Mouse (Mus musculus) ES-E14 (cell line): ENCODE measurements around the gene Arhgap21. TPM values are rescaled to one million over a fixed set of nuclear protein-coding genes. Genes with fewer than 3 reads are reported as not detected.

ENCODE experiments used
- DNase-seq: peaks from one replicate; pipeline ENCODE4 v3.0.0-alpha.2; 2013; ENCODE audit warnings: low read depth, low spot score
- H3K27ac ChIP-seq: 2 replicates; pipeline ENCODE4 v1.5.1; 2012; ENCODE audit warnings: low read depth, mild to moderate bottlenecking, low read length, moderate library complexity, mixed read lengths; ENCODE audit not compliant: poor library complexity, insufficient read depth, severe bottlenecking
- H3K36me3 ChIP-seq: 2 replicates; pipeline ENCODE4 v1.6.1; 2012; ENCODE audit warnings: mild to moderate bottlenecking, low read length, moderate library complexity, mixed read lengths; ENCODE audit not compliant: control insufficient read depth, poor library complexity, insufficient read depth, severe bottlenecking
- H3K4me1 ChIP-seq, 2 experiments: fragments of 150-350 bp in 1 of 2; sonication (generic) in 1 of 2; 2 replicates each; pipeline ENCODE4 v1.6.1; 2012; ENCODE audit warnings: low read length in 2 of 2, mild to moderate bottlenecking in 1 of 2, mixed read lengths in 1 of 2; ENCODE audit not compliant: control insufficient read depth in 2 of 2, insufficient read depth in 2 of 2, poor library complexity in 1 of 2
- H3K4me3 ChIP-seq, 2 experiments: fragments of 150-350 bp in 1 of 2; sonication (generic) in 1 of 2; 2 replicates each; pipeline ENCODE4 v1.5.1; 2012; ENCODE audit warnings: low read length in 2 of 2, low read depth in 1 of 2, mild to moderate bottlenecking in 1 of 2, mixed read lengths in 1 of 2; ENCODE audit not compliant: insufficient read depth in 1 of 2, poor library complexity in 1 of 2, severe bottlenecking in 1 of 2
- H3K9ac ChIP-seq: 2 replicates; pipeline ENCODE4 v1.6.1; 2012; ENCODE audit warnings: low read depth, mild to moderate bottlenecking, low read length, mixed read lengths; ENCODE audit not compliant: poor library complexity, insufficient read depth, severe bottlenecking
- H3K9me3 ChIP-seq: fragments of 150-350 bp; sonication (generic); 2 replicates; pipeline ENCODE4 v1.6.1; 2012; ENCODE audit warnings: low read depth, mild to moderate bottlenecking, low read length; ENCODE audit not compliant: control insufficient read depth, insufficient read depth
- CHD2 ChIP-seq: IDR thresholded peaks from 2 replicates; pipeline ENCODE4 v1.6.1; 2014; ENCODE audit warnings: mild to moderate bottlenecking, low read depth, low read length, inconsistent platforms
- HCFC1 ChIP-seq: IDR thresholded peaks from 2 replicates; pipeline ENCODE4 v1.6.1; 2012; ENCODE audit warnings: low read length, inconsistent platforms, borderline replicate concordance; ENCODE audit not compliant: insufficient read depth
- MAFK ChIP-seq: IDR thresholded peaks from 2 replicates; pipeline ENCODE4 v1.6.1; 2014; ENCODE audit warnings: mild to moderate bottlenecking, low read depth, low read length, inconsistent platforms; ENCODE audit not compliant: insufficient read depth
- ZC3H11A ChIP-seq: IDR thresholded peaks from 2 replicates; pipeline ENCODE4 v1.6.1; 2012; ENCODE audit warnings: low read depth, mild to moderate bottlenecking, inconsistent platforms, low read length, borderline replicate concordance
- ZNF384 ChIP-seq: IDR thresholded peaks from 2 replicates; pipeline ENCODE4 v1.6.1; 2012; ENCODE audit warnings: low read depth, low read length, inconsistent platforms
- in situ Hi-C, 2 experiments: fragments of 600-800 bp; cut with MboI; formaldehyde crosslinking; loops; one replicate each; pipeline ENCODE4 v1.15.1; 2025; ENCODE audit warnings: low sequenced_read_pairs in 2 of 2, inconsistent platforms in 1 of 2; ENCODE audit not compliant: unreplicated experiment in 2 of 2
- total RNA-seq: library from RNA; depleted of rRNA; stranded (reverse); fragments of 300-350 nt; gene quantifications from 2 replicates; pipeline ENCODE4 v1.2.3, GENCODE M21; 2012

Arhgap21 gene
- total RNA-seq, 1 experiment, result 35.6 TPM

DNA sequence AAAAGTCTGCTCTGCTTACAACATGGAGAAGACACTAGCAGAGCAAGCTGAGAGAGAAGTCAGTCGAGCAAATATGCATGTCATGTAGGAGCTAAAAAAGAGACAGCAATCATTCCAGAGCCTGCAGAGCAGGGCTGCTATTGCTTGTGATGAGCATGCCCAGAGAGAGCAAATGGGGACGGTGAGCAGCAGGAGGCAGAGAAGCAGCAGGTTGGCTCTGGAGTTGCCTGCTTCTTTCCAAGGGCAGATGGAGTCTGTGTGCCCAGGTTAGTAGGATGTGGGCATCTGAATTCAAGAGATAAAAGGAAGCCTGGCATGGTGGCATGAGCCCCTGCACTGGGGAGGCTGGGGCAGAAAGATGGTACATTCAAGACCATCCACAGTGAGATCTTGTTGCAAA, 6.4 kb downstream of the Arhgap21 start:
- Histone ChIP-seq H3K9ac (no peak overlapping the region), H3K36me3 (no peaks in the 10 kb centered on the region), H3K9me3 (no peaks in the 10 kb centered on the region), H3K4me1 (peaks cover 16 to 17% of the 10 kb centered on the region in 2 experiments; a peak in 2 of 4 replicates), H3K4me3 (peak overlapping the region in 1 of 2 experiments; percentile 24; a peak in 1 of 4 replicates), H3K27ac (no peak overlapping the region)
- in situ Hi-C loops, result no loop called here
- TF ChIP-seq ZNF384 (no peak), HCFC1 (no peak), CHD2 (no peak), ZC3H11A (no peak), MAFK (no peak)
- no peak for DNase-seq

DNA sequence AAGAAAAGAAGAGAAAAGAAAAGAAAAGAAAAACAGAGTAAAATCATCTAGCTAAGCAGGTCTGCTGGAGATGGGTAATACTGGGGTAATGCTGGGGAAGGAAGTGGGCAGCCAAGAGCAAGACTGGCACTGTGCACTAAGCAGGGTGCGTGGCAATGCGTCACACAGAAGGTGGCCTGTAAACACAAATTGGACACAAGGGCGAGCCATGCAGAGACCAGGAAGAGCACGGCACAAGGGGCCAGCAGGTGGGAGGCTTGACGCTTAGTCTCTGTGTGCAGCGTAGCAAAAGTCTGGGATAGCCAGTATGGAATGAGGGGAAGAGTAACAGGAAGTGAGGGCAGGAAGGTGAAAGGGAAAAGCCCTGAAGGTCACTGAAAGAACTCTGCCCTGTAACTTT, 6.9 kb downstream of the Arhgap21 start:
- no peak for TF ChIP-seq ZC3H11A
- no peak for TF ChIP-seq MAFK
- no peak for TF ChIP-seq CHD2
- peaks cover 16 to 17% of the 10 kb centered on the region in 2 experiments; a peak in 2 of 4 replicates for H3K4me1 ChIP-seq

DNA sequence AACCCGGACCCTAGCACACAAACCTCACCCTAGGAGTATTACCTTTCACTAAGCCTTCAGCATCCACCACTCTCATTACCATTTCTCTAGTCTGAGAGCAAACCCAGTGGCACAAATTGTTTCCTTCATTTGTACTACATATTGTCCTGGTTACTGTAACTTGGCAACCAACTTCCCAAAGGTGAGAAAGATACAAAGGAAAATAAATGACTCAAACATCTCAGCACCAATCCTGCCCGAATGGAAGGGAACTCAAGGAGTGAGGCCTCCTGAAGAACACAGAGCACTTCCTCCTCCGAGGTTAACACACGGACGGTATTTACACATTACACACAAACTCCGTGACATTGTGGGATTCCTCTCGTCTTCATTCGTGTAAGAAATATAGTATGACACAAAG, 7.4 kb downstream of the Arhgap21 start:
- DNase-seq, result no peak
- no peak overlapping the region for H3K4me3 ChIP-seq
- H3K36me3 ChIP-seq, result no peaks in the 10 kb centered on the region
- in situ Hi-C loops, result no loop called here
- H3K9me3 ChIP-seq, result no peaks in the 10 kb centered on the region
- no peak overlapping the region for H3K27ac ChIP-seq
- H3K9ac ChIP-seq, result no peak overlapping the region
- peaks cover 16 to 17% of the 10 kb centered on the region in 2 experiments; a peak in 2 of 4 replicates for H3K4me1 ChIP-seq
- TF ChIP-seq ZC3H11A (no peak), ZNF384 (no peak), CHD2 (no peak), HCFC1 (no peak), MAFK (no peak)

More for the DNA sequence above, 6.9 kb downstream of the Arhgap21 start:
- in situ Hi-C loops, result no loop called here
- DNase-seq, result no peak
- Histone ChIP-seq H3K9me3 (no peaks in the 10 kb centered on the region), H3K27ac (no peak overlapping the region), H3K4me3 (peak overlapping the region in 1 of 2 experiments; percentile 24; a peak in 1 of 4 replicates), H3K9ac (0 out of 2 replicates have a peak overlapping the region, but pooled peaks have one; percentile 18), H3K36me3 (no peaks in the 10 kb centered on the region)

DNA sequence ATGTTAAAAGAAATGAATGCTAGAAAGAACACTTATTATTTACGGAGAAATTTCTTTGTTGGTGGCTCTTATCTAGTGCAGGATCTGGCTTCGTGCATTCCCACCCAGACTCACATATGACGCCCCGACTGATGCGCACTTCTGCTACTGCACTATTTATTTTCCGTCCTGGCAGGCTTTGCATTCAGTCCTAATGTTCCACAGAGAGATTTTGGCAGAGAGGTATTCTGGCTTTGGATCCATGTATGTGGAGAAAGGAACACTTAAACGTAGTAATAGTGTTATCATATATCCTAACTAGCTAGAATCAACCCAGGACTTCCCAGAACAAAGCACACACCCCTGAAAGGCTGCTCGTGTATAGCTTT, 8.0 kb downstream of the Arhgap21 start:
- Histone ChIP-seq H3K4me3 (no peak overlapping the region), H3K4me1 (peaks cover 14 to 16% of the 10 kb centered on the region in 2 experiments; a peak in 2 of 4 replicates), H3K9me3 (no peaks in the 10 kb centered on the region), H3K36me3 (no peaks in the 10 kb centered on the region), H3K27ac (no peak overlapping the region), H3K9ac (no peak overlapping the region)
- in situ Hi-C loops, result no loop called here
- no peak for DNase-seq
- TF ChIP-seq MAFK, result no peak
- no peak for TF ChIP-seq CHD2
- no peak for TF ChIP-seq HCFC1
- TF ChIP-seq ZC3H11A, result no peak
- TF ChIP-seq ZNF384, result no peak
